Mouse (Mus musculus) MEL (cell line): ENCODE results near the gene Pinlyp. TPM values are rescaled to one million over a fixed set of nuclear protein-coding genes. Genes with fewer than 3 reads are reported as not detected.

Experiments
- DNase-seq: peaks from one replicate; pipeline ENCODE4 v3.0.0; 2011; ENCODE audit warnings: low read depth, low spot score
- H3K27ac ChIP-seq: 2 replicates; pipeline ENCODE4 v1.5.1; 2012; ENCODE audit warnings: low read depth, mild to moderate bottlenecking, control low read depth, low read length, moderate library complexity; ENCODE audit not compliant: control insufficient read depth
- H3K27me3 ChIP-seq, 2 experiments: fragments of 150-350 bp in 1 of 2; sonication (generic) in 1 of 2; 2 replicates each; pipeline ENCODE4 v1.6.1; 2012; ENCODE audit warnings: low read length in 2 of 2, mild to moderate bottlenecking in 2 of 2, improper control_type of control experiment in 1 of 2, moderate library complexity in 1 of 2; ENCODE audit not compliant: insufficient read depth in 2 of 2, control insufficient read depth in 1 of 2
- H3K36me3 ChIP-seq, 2 experiments: 2 replicates each; pipeline ENCODE4 v1.6.1; 2012 to 2014; ENCODE audit warnings: low read length in 2 of 2, improper control_type of control experiment in 1 of 2, inconsistent platforms in 1 of 2, mild to moderate bottlenecking in 1 of 2; ENCODE audit not compliant: insufficient read depth in 2 of 2, control insufficient read depth in 1 of 2
- H3K4me1 ChIP-seq, 2 experiments: fragments of 150-350 bp in 1 of 2; sonication (generic) in 1 of 2; 2 replicates each; pipeline ENCODE4 v1.6.1; 2012; ENCODE audit warnings: low read length in 2 of 2, improper control_type of control experiment in 1 of 2, mild to moderate bottlenecking in 1 of 2; ENCODE audit not compliant: insufficient read depth in 2 of 2, control insufficient read depth in 1 of 2
- H3K4me3 ChIP-seq, 2 experiments: fragments of 150-350 bp in 1 of 2; sonication (generic) in 1 of 2; 2 replicates each; pipeline ENCODE4 v1.5.1; 2012; ENCODE audit warnings: low read depth in 2 of 2, low read length in 2 of 2, mild to moderate bottlenecking in 2 of 2, moderate library complexity in 2 of 2, control low read depth in 1 of 2, improper control_type of control experiment in 1 of 2; ENCODE audit not compliant: control insufficient read depth in 1 of 2, insufficient read depth in 1 of 2
- H3K79me2 ChIP-seq: 2 replicates; pipeline ENCODE4 v1.6.1; 2012; ENCODE audit warnings: mild to moderate bottlenecking, low read length, moderate library complexity; ENCODE audit not compliant: control insufficient read depth, poor library complexity, insufficient read depth
- H3K9ac ChIP-seq: 2 replicates; pipeline ENCODE4 v1.6.1; 2012; ENCODE audit warnings: low read depth, mild to moderate bottlenecking, control low read depth, low read length, moderate library complexity; ENCODE audit not compliant: control insufficient read depth, poor library complexity, severe bottlenecking
- H3K9me3 ChIP-seq: fragments of 150-350 bp; sonication (generic); replicated peaks from 2 replicates; pipeline ENCODE4 v1.6.1; 2012; ENCODE audit warnings: mild to moderate bottlenecking, low read length, improper control_type of control experiment, moderate library complexity; ENCODE audit not compliant: insufficient read depth
- BHLHE40 ChIP-seq: IDR thresholded peaks from 2 replicates; pipeline ENCODE4 v1.6.1; 2012; ENCODE audit warnings: low read depth, mild to moderate bottlenecking, inconsistent platforms, low read length, improper control_type of control experiment, borderline replicate concordance
- CTCF ChIP-seq, 3 experiments: IDR thresholded peaks in 2 of 3; conservative IDR thresholded peaks in 1 of 3; 2 replicates each; pipeline ENCODE4 v1.5.1; 2011 to 2012; ENCODE audit warnings: low read length in 3 of 3, low read depth in 2 of 3, mild to moderate bottlenecking in 2 of 3, improper control_type of control experiment in 1 of 3, inconsistent platforms in 1 of 3, mixed read lengths in 1 of 3, moderate library complexity in 1 of 3; ENCODE audit not compliant: control insufficient read depth in 1 of 3, insufficient read depth in 1 of 3, poor library complexity in 1 of 3, severe bottlenecking in 1 of 3
- E2F4 ChIP-seq: IDR thresholded peaks from 2 replicates; pipeline ENCODE4 v1.6.1; 2011; ENCODE audit warnings: low read depth, low read length, improper control_type of control experiment, borderline replicate concordance
- ELF1 ChIP-seq: IDR thresholded peaks from 2 replicates; pipeline ENCODE4 v1.6.1; 2014; ENCODE audit warnings: low read depth, mild to moderate bottlenecking, inconsistent platforms, low read length, improper control_type of control experiment, moderate library complexity
- EP300 ChIP-seq, 2 experiments: IDR thresholded peaks; 2 replicates each; pipeline ENCODE4 v1.6.1; 2011; ENCODE audit warnings: improper control_type of control experiment in 2 of 2, low read length in 2 of 2, low read depth in 1 of 2, mild to moderate bottlenecking in 1 of 2
- ETS1 ChIP-seq: IDR thresholded peaks from 2 replicates; pipeline ENCODE4 v1.6.1; 2012; ENCODE audit warnings: low read depth, mild to moderate bottlenecking, inconsistent platforms, low read length, improper control_type of control experiment, moderate library complexity
- GABPA ChIP-seq: IDR thresholded peaks from 2 replicates; pipeline ENCODE4 v1.6.1; 2012; ENCODE audit warnings: low read depth, mild to moderate bottlenecking, inconsistent platforms, low read length, improper control_type of control experiment, moderate library complexity
- GATA1 ChIP-seq: IDR thresholded peaks from 2 replicates; pipeline ENCODE4 v1.6.1; 2011; ENCODE audit warnings: low read depth, low read length, improper control_type of control experiment
- HCFC1 ChIP-seq: IDR thresholded peaks from 2 replicates; pipeline ENCODE4 v1.6.1; 2012; ENCODE audit warnings: low read depth, mild to moderate bottlenecking, inconsistent platforms, low read length, improper control_type of control experiment, moderate library complexity
- JUND ChIP-seq: IDR thresholded peaks from 2 replicates; pipeline ENCODE4 v1.6.1; 2011; ENCODE audit warnings: low read depth, mild to moderate bottlenecking, improper control_type of control experiment, low read length
- KAT2A ChIP-seq: conservative IDR thresholded peaks from 2 replicates; pipeline ENCODE4 v1.6.1; 2012; ENCODE audit warnings: low read depth, low read length, improper control_type of control experiment, inconsistent platforms
- MAFK ChIP-seq: IDR thresholded peaks from 2 replicates; pipeline ENCODE4 v1.6.1; 2011; ENCODE audit warnings: low read depth, mild to moderate bottlenecking, low read length, improper control_type of control experiment, borderline replicate concordance
- MAX ChIP-seq: IDR thresholded peaks from 2 replicates; pipeline ENCODE4 v1.6.1; 2011; ENCODE audit warnings: low read length, improper control_type of control experiment
- MAZ ChIP-seq: IDR thresholded peaks from 2 replicates; pipeline ENCODE4 v1.6.1; 2012; ENCODE audit warnings: low read depth, mild to moderate bottlenecking, inconsistent platforms, low read length, improper control_type of control experiment
- MEF2A ChIP-seq: IDR thresholded peaks from 2 replicates; pipeline ENCODE4 v1.6.1; 2014; ENCODE audit warnings: low read depth, mild to moderate bottlenecking, inconsistent platforms, low read length, improper control_type of control experiment; ENCODE audit not compliant: poor library complexity, insufficient replicate concordance, severe bottlenecking; ENCODE audit errors: extremely low read depth
- MXI1 ChIP-seq: IDR thresholded peaks from 2 replicates; pipeline ENCODE4 v1.6.1; 2011; ENCODE audit warnings: mild to moderate bottlenecking, low read depth, low read length, improper control_type of control experiment
- MYC ChIP-seq: IDR thresholded peaks from 2 replicates; pipeline ENCODE4 v1.6.1; 2011; ENCODE audit warnings: low read depth, mild to moderate bottlenecking, low read length, improper control_type of control experiment, moderate library complexity
- NELFE ChIP-seq: IDR thresholded peaks from 2 replicates; pipeline ENCODE4 v1.6.1; 2011; ENCODE audit warnings: low read depth, low read length, improper control_type of control experiment
- NRF1 ChIP-seq: IDR thresholded peaks from 2 replicates; pipeline ENCODE4 v1.6.1; 2014; ENCODE audit warnings: low read depth, mild to moderate bottlenecking, inconsistent platforms, low read length, improper control_type of control experiment, moderate library complexity; ENCODE audit not compliant: poor library complexity, insufficient read depth, severe bottlenecking
- POLR2A ChIP-seq, 2 experiments: IDR thresholded peaks; 2 replicates each; pipeline ENCODE4 v1.6.1; 2011 to 2012; ENCODE audit warnings: low read length in 2 of 2, mild to moderate bottlenecking in 2 of 2, control low read depth in 1 of 2, improper control_type of control experiment in 1 of 2, low read depth in 1 of 2, moderate library complexity in 1 of 2; ENCODE audit not compliant: control insufficient read depth in 1 of 2, insufficient read depth in 1 of 2, poor library complexity in 1 of 2
- POLR2AphosphoS2 ChIP-seq: IDR thresholded peaks from 2 replicates; pipeline ENCODE4 v1.6.1; 2011; ENCODE audit warnings: low read length, improper control_type of control experiment
- RCOR1 ChIP-seq: IDR thresholded peaks from 2 replicates; pipeline ENCODE4 v1.6.1; 2012; ENCODE audit warnings: low read depth, mild to moderate bottlenecking, inconsistent platforms, low read length, improper control_type of control experiment
- SIN3A ChIP-seq: IDR thresholded peaks from 2 replicates; pipeline ENCODE4 v1.6.1; 2012; ENCODE audit warnings: low read length, improper control_type of control experiment, inconsistent platforms
- SMC3 ChIP-seq: IDR thresholded peaks from 2 replicates; pipeline ENCODE4 v1.6.1; 2011; ENCODE audit warnings: low read depth, low read length, improper control_type of control experiment
- TAL1 ChIP-seq: IDR thresholded peaks from 2 replicates; pipeline ENCODE4 v1.6.1; 2012; ENCODE audit warnings: mild to moderate bottlenecking, inconsistent platforms, low read length, moderate library complexity, mixed read lengths
- TBP ChIP-seq: IDR thresholded peaks from 2 replicates; pipeline ENCODE4 v1.8.0; 2011; ENCODE audit warnings: low read depth, low read length, improper control_type of control experiment
- TCF12 ChIP-seq: IDR thresholded peaks from 2 replicates; pipeline ENCODE4 v1.6.1; 2014; ENCODE audit warnings: low read depth, mild to moderate bottlenecking, inconsistent platforms, low read length, improper control_type of control experiment, moderate library complexity
- USF1 ChIP-seq: IDR thresholded peaks from 2 replicates; pipeline ENCODE4 v1.6.1; 2014; ENCODE audit warnings: low read depth, mild to moderate bottlenecking, inconsistent platforms, low read length, improper control_type of control experiment, moderate library complexity
- ZMIZ1 ChIP-seq: IDR thresholded peaks from 2 replicates; pipeline ENCODE4 v1.6.1; 2012; ENCODE audit warnings: low read depth, mild to moderate bottlenecking, inconsistent platforms, low read length, improper control_type of control experiment, moderate library complexity
- polyA plus RNA-seq, 2 experiments: library from polyadenylated mRNA; stranded (reverse) in 1 of 2; unstranded in 1 of 2; fragments of >175 nt in 1 of 2; fragments of >200 nt in 1 of 2; gene quantifications; 2 replicates each; pipeline versions ENCODE4 v1.2.1 to v1.2.4; 2012; ENCODE audit warnings: low replicate concordance in 2 of 2, low read depth in 1 of 2; ENCODE audit not compliant: insufficient read length in 2 of 2, insufficient read depth in 1 of 2, missing spikeins in 1 of 2
- total RNA-seq: library from RNA; depleted of rRNA; stranded (reverse); fragments of 300-350 nt; gene quantifications from 2 replicates; pipeline ENCODE4 v1.2.3, GENCODE M21; 2012

Gene Pinlyp
- total and polyA plus RNA-seq, 3 experiments = not detected

DNA sequence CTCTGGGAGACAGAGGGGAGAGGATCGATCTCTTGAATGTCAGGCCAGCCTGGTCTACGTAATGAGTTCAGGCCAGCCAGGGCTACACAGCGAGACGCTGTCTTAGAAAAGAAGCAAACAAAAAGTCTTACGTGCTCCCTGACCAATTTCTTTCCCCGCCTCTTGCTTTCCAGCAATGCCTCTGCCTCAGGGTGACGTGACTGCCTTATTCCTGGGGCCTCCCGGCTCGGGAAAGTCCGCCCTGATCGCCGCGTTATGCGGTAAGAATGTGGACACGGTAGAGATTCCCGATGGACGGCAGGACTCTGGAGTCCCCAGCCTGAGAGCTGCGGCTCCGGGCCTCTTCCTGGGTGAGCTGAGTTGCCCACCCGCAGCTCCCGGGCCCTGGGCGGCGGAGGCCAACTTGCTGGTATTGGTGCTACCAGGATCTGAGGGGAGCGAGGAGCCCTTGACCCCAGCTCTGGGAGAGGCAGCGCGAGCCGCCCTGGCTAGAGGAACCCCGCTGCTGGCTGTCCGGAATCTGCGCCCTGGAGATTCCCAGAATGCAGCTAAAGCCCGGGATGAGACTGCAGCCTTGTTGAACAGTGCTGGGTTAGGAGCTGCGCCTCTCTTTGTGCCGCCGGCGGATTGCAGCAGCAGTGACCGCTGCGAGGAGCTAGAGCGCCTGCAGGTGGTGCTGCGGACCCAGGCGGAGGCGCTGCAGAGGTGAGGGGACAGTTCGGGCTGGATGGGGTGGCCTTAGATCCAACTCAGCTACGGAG lies 14.5 kb downstream of the Pinlyp start (continued):
- TF ChIP-seq POLR2A (IDR thresholded peaks at IDR 0.05; ENCODE audit: control insufficient read depth in 1 of 2, insufficient read depth in 1 of 2, low read depth in 1 of 2, low read length in 2 of 2, poor library complexity in 1 of 2) (no peak), BHLHE40 (no peak), SMC3 (peak; percentile 65), GABPA (no peak), TCF12 (no peak), NRF1 (0 out of 2 replicates have a peak, but pooled peaks have one; percentile 15), GATA1 (no peak), MEF2A (no peak), MAFK (no peak), MYC (no peak), TBP (no peak)

DNA sequence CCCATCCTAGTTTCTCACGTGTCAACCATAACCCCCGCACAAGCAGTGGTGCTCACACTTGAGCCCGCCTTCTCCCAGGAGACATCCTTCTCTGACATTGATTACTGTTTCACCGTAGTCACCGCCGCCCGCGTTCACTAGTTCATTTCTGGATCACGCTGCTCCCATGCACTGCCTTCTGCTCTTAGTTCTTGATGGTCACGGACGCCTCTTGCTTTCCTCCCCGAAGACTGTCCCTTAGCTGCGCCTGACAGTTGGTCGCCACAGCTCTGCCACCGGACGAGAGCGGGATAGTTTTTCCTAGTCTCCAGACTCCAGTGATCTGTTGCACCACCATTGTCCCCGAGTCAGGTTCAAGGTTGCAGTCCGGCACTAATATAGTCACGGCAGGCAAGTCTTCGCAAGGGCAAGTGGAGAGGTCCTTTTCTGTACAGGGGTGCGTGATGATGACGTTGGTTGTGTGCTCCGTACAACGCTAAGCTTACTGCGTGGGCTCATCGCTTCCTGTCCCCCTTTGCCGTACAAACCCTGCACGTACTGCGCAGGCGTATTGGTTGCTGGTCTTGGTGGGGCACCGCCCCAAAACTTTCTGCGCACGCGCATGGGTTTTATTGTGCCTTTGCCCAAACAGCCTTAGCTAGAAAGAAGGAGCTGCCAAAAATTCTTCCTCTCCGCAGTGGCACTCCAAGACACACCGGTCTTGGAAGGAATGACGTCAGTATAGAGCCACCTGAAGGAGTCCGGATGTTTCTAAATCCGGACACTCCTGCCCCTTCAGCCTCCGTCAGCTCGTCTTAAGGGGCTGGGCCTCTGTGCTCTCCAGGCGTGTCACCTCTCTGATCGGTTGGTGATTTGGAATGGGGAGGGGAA lies 15.6 kb downstream of the Pinlyp start, which contains the start of gene Irgq:
Gene Irgq, plus strand, starts transcription at position 628 of the 870 bp plus-strand sequence.
- Histone ChIP-seq H3K27ac (peak within 1 kb of the TSS; percentile 85), H3K27me3 (peaks cover 0 to 2% of the 10 kb centered on the region in 2 experiments; a peak in 1 of 4 replicates), H3K79me2 (peaks cover 4% of the 10 kb centered on the region; the same call in 1 of the 2 replicates), H3K9ac (peak within 1 kb of the TSS; percentile 80), H3K9me3 (no peaks in the 10 kb centered on the region), H3K4me3 (peak within 1 kb of the TSS; percentile 78 to 86), H3K36me3 (peaks cover 0 to 14% of the 10 kb centered on the region in 2 experiments; a peak in 2 of 4 replicates), H3K4me1 (peaks cover 2 to 26% of the 10 kb centered on the region in 2 experiments)
- peak; percentile 100 for DNase-seq
- TF ChIP-seq GABPA = no peak
- TF ChIP-seq BHLHE40 = peak; percentile 29; the same call in 1 of the 2 replicates
- TF ChIP-seq NRF1 = peak; percentile 93
- 0 out of 2 replicates have a peak, but pooled peaks have one; percentile 24 for TF ChIP-seq E2F4
- peak; percentile 94 for TF ChIP-seq KAT2A
- no peak; a peak in 1 of 6 replicates for TF ChIP-seq CTCF (IDR thresholded peaks at IDR 0.05 in 2 of 3, conservative IDR thresholded peaks at IDR 0.05 in 1 of 3; ENCODE audit: control insufficient read depth in 1 of 3, insufficient read depth in 1 of 3, low read depth in 2 of 3, low read length in 3 of 3, poor library complexity in 1 of 3, severe bottlenecking in 1 of 3)
- TF ChIP-seq ETS1 = peak; percentile 55; the same call in 1 of the 2 replicates
- TF ChIP-seq MAZ = peak; percentile 55; the same call in 1 of the 2 replicates
- TF ChIP-seq EP300 (IDR thresholded peaks at IDR 0.05; ENCODE audit: low read depth in 1 of 2, low read length in 2 of 2) = 0 out of 4 replicates have a peak, but pooled peaks of 1 of the 2 experiments have one; percentile 22
- peak; percentile 24; the same call in 1 of the 2 replicates for TF ChIP-seq RCOR1
- peak; percentile 52; the same call in 1 of the 2 replicates for TF ChIP-seq TCF12
- peak; percentile 34 for TF ChIP-seq USF1
- peak; percentile 100 for TF ChIP-seq HCFC1
- peak; percentile 99 for TF ChIP-seq MAX
- no peak for TF ChIP-seq MAFK
- peak; percentile 99 for TF ChIP-seq SIN3A
- peak; percentile 68; the same call in 1 of the 2 replicates for TF ChIP-seq POLR2AphosphoS2
- peak; percentile 48; the same call in 1 of the 2 replicates for TF ChIP-seq JUND
- TF ChIP-seq NELFE = peak; percentile 65
- peak; percentile 37 to 62; a peak in 2 of 4 replicates for TF ChIP-seq POLR2A (IDR thresholded peaks at IDR 0.05; ENCODE audit: control insufficient read depth in 1 of 2, insufficient read depth in 1 of 2, low read depth in 1 of 2, low read length in 2 of 2, poor library complexity in 1 of 2)
- TF ChIP-seq TBP = peak; percentile 69; the same call in 1 of the 2 replicates
- TF ChIP-seq ELF1 = peak; percentile 91
- no peak for TF ChIP-seq ZMIZ1
- TF ChIP-seq MYC = peak; percentile 77
- peak; percentile 96 for TF ChIP-seq MXI1
- no peak for TF ChIP-seq TAL1
